Mouse (Mus musculus): ENCODE results near the gene Pir. TPM values are rescaled to one million over a fixed set of nuclear protein-coding genes. Genes with fewer than 3 reads are reported as not detected.

Gene Pir
- polyA plus RNA-seq (2015; fragmentation: Nextera tagmentation; extraction: Ambion mirVana) = 8.8 and 11.2 TPM in 2 replicates

DNA sequence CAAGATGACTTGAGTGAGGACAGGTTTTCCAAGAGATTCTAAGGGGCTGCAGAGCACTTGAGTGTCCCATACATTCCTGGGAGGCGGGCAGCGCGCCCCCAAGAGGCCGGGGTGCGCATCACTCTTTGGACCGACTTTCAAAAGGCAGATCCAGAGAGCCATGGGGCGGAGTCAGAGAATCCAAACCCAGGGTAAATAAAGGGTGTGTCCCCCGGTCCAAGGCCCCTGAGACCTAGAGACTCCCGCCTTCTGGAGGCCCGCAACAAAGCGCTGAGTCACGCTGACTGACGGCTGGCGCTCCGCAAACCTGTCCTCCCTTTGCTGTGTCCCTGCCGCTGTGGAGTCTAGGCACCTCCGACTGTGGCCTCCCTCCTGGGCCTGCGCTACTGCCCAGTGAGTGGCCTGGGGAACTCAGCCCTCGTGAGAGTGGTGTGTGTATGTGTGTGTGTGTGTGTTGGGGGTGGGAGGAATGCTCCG is at the start of gene Pir:
TSS of gene Pir (plus strand) at position 87 of the 477 bp plus-strand sequence.
- H3K4me2 ChIP-seq = peak within 1 kb of the TSS; percentile 53
- H3K4me3 ChIP-seq (replicated peaks) = peak within 1 kb of the TSS; percentile 35
- H3K27ac ChIP-seq = peak within 1 kb of the TSS; percentile 44; the same call in 1 of the 2 replicates
- 14% methylated on average over 20 of the region's 20 CpGs for WGBS
- no peaks in the 10 kb centered on the region for H3K36me3 ChIP-seq
- H3K9ac ChIP-seq = no peak within 1 kb of the TSS
- H3K27me3 ChIP-seq (replicated peaks) = no peaks in the 10 kb centered on the region
- H3K4me1 ChIP-seq = no peaks in the 10 kb centered on the region
- H3K9me3 ChIP-seq = no peaks in the 10 kb centered on the region
- ATAC-seq (ENCODE audit: insufficient read depth, low FRiP score, low read depth) = peak; percentile 98

GRCm38 (mm10) chrX:164221989-164222388 is 47.2 kb upstream of the Pir start:
- H3K9ac ChIP-seq = no peak overlapping the region
- no peak overlapping the region for H3K4me2 ChIP-seq
- no peaks in the 10 kb centered on the region for H3K36me3 ChIP-seq
- WGBS = 57% methylated on average over 2 of the region's 2 CpGs
- no peaks in the 10 kb centered on the region for H3K4me1 ChIP-seq
- no peaks in the 10 kb centered on the region for H3K9me3 ChIP-seq
- no peak overlapping the region for H3K27ac ChIP-seq
- no peak for ATAC-seq (ENCODE audit: insufficient read depth, low FRiP score, low read depth)
- no peak overlapping the region for H3K4me3 ChIP-seq (replicated peaks)
- no peaks in the 10 kb centered on the region for H3K27me3 ChIP-seq (replicated peaks)

DNA sequence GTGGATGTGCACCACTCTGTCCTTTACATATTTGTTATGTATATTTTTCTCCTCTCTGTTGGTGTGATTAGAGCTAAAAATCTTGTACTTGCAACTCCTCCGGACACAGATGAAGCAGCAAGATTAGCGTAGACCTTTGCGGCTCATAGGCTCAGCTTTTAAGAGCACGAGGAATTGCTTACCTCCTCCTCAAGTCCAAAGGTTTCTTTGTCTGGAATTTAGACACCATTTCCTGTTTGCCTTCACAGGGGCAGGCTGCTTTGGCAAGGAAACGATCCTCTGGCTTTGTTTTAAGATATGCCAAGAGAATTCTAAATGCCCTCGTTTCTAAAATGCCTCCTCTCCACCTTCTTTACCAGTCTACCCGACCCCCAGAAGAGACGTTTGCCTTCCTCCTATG is 35.8 kb upstream of the Pir start:
- Histone ChIP-seq H3K9me3 (no peaks in the 10 kb centered on the region), H3K4me2 (no peak overlapping the region), H3K4me1 (no peaks in the 10 kb centered on the region), H3K27ac (no peak overlapping the region), H3K9ac (no peak overlapping the region), H3K36me3 (no peaks in the 10 kb centered on the region), H3K27me3 (replicated peaks) (no peaks in the 10 kb centered on the region), H3K4me3 (replicated peaks) (no peak overlapping the region)
- no peak for ATAC-seq (ENCODE audit: insufficient read depth, low FRiP score, low read depth)
- 53% methylated on average over 8 of the region's 8 CpGs for WGBS

- 23% methylated on average over 5 of the region's 5 CpGs for WGBS
- H3K36me3 ChIP-seq = no peaks in the 10 kb centered on the region
Measured at GRCm38 (mm10) chrX:164245714-164246113, 23.5 kb upstream of the Pir start.

GRCm38 (mm10) chrX:164246722-164247121 is 22.4 kb upstream of the Pir start:
- Histone ChIP-seq H3K4me2 (no peak overlapping the region), H3K9me3 (no peaks in the 10 kb centered on the region), H3K27me3 (replicated peaks) (no peaks in the 10 kb centered on the region), H3K9ac (no peak overlapping the region), H3K4me1 (no peaks in the 10 kb centered on the region), H3K27ac (no peak overlapping the region), H3K4me3 (replicated peaks) (no peak overlapping the region), H3K36me3 (no peaks in the 10 kb centered on the region)
- no peak for ATAC-seq (ENCODE audit: insufficient read depth, low FRiP score, low read depth)
- 50% methylated on average over 2 of the region's 2 CpGs for WGBS

More at GRCm38 (mm10) chrX:164245714-164246113, 23.5 kb upstream of the Pir start:
- Histone ChIP-seq H3K9ac (no peak overlapping the region), H3K4me2 (no peak overlapping the region), H3K27me3 (replicated peaks) (no peaks in the 10 kb centered on the region), H3K4me1 (no peaks in the 10 kb centered on the region), H3K9me3 (no peaks in the 10 kb centered on the region), H3K4me3 (replicated peaks) (no peak overlapping the region), H3K27ac (no peak overlapping the region)
- no peak; the same call in 1 of the 2 replicates for ATAC-seq (ENCODE audit: insufficient read depth, low FRiP score, low read depth)

DNA sequence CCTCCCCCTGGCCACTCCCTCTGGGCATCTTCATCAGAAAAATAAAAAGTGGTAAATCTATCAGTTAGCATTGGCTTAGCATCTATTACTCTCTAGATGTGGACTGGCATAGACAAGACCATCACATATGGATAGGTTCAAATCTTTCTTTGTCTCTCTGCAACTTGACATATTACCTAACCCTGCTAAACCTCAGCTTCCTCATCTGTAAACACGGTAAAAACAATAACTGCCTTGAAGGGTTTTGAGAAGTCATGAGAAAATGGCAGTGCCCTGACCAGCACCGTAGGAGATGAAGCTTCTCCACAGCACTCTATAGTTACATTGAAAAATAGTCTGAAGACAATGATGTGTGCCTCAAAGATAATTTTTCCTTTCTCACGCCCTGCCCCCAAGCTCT is 12.6 kb upstream of the Pir start:
- Histone ChIP-seq H3K4me1 (no peaks in the 10 kb centered on the region), H3K4me2 (no peak overlapping the region), H3K9me3 (no peaks in the 10 kb centered on the region), H3K27me3 (replicated peaks) (no peaks in the 10 kb centered on the region), H3K36me3 (no peaks in the 10 kb centered on the region), H3K27ac (no peak overlapping the region), H3K4me3 (replicated peaks) (no peak overlapping the region), H3K9ac (no peak overlapping the region)
- WGBS = 72% methylated on average over 3 of the region's 3 CpGs
- ATAC-seq (ENCODE audit: insufficient read depth, low FRiP score, low read depth) = no peak

- Histone ChIP-seq H3K27ac (no peak within 1 kb of the TSS), H3K4me3 (replicated peaks) (no peak within 1 kb of the TSS), H3K9me3 (no peaks in the 10 kb centered on the region), H3K9ac (no peak within 1 kb of the TSS), H3K4me1 (no peaks in the 10 kb centered on the region), H3K27me3 (replicated peaks) (no peaks in the 10 kb centered on the region), H3K4me2 (no peak within 1 kb of the TSS), H3K36me3 (no peaks in the 10 kb centered on the region)
- WGBS = 62% methylated on average over 8 of the region's 8 CpGs
- no peak for ATAC-seq (ENCODE audit: insufficient read depth, low FRiP score, low read depth)
Measured at GRCm38 (mm10) chrX:164258057-164258456, 11.1 kb upstream of the Pir start, which contains the start of gene Bmx. Bmx (minus strand) TSS chrX:164258193.

DNA sequence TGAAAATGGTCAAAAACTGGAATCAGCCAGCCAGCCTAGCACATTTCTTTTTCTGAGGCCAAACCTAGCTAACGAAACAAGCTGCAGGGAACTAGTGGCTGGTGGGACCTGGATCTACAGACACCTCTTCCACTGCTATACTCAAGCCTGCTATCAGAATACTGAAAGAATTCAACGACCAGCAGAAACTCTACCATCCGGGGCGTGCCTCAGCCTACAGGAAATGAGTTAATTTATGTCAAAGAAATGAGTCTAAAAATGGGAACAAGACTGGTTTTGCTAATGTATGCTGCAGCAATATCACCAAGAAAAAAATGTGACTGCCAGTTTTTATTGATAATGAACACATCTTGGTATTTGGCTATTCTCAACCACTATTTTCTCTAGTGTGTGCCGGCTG is 10.5 kb upstream of the Pir start:
- Histone ChIP-seq H3K4me1 (no peaks in the 10 kb centered on the region), H3K36me3 (no peaks in the 10 kb centered on the region), H3K4me3 (replicated peaks) (no peak overlapping the region), H3K27ac (no peak overlapping the region), H3K27me3 (replicated peaks) (no peaks in the 10 kb centered on the region), H3K4me2 (no peak overlapping the region), H3K9me3 (no peaks in the 10 kb centered on the region), H3K9ac (no peak overlapping the region)
- WGBS = 80% methylated on average over 5 of the region's 5 CpGs
- ATAC-seq (ENCODE audit: insufficient read depth, low FRiP score, low read depth) = no peak

- H3K4me3 ChIP-seq (replicated peaks) = no peak overlapping the region
- 69% methylated on average over 2 of the region's 2 CpGs for WGBS
- no peak for ATAC-seq (ENCODE audit: insufficient read depth, low FRiP score, low read depth)
- no peaks in the 10 kb centered on the region for H3K27me3 ChIP-seq (replicated peaks)
- no peaks in the 10 kb centered on the region for H3K36me3 ChIP-seq
- H3K9me3 ChIP-seq = no peaks in the 10 kb centered on the region
- H3K9ac ChIP-seq = no peak overlapping the region
- no peak overlapping the region for H3K27ac ChIP-seq
- no peak overlapping the region for H3K4me2 ChIP-seq
- no peaks in the 10 kb centered on the region for H3K4me1 ChIP-seq
Measured at GRCm38 (mm10) chrX:164262286-164262685, 6.9 kb upstream of the Pir start.

DNA sequence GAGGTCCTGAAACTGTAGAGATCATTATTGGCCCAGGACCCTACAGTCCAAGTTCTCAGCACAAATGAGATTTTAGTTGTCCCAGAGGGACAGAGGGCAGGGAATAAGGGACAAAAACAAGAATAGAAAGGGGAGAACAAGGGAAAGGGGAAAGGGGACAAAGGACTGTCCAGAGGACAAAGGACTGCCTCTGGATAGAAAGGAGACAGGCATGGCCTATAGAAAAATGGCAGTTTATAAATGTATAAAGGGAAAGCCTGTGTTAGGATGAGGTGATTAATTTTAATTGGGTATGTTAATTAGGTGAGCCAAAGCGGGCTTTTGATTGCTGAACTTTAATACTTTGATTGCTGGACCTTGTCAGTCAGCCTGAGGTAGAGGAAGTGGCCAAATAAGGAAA is 4.3 kb upstream of the Pir start:
- H3K27me3 ChIP-seq (replicated peaks) = no peaks in the 10 kb centered on the region
- ATAC-seq (ENCODE audit: insufficient read depth, low FRiP score, low read depth) = no peak
- H3K4me3 ChIP-seq (replicated peaks) = no peak overlapping the region
- no peak overlapping the region for H3K4me2 ChIP-seq
- H3K4me1 ChIP-seq = no peaks in the 10 kb centered on the region
- no peaks in the 10 kb centered on the region for H3K9me3 ChIP-seq
- H3K9ac ChIP-seq = no peak overlapping the region
- 48% methylated on average over 1 of the region's 1 CpGs for WGBS
- no peak overlapping the region for H3K27ac ChIP-seq
- no peaks in the 10 kb centered on the region for H3K36me3 ChIP-seq

DNA sequence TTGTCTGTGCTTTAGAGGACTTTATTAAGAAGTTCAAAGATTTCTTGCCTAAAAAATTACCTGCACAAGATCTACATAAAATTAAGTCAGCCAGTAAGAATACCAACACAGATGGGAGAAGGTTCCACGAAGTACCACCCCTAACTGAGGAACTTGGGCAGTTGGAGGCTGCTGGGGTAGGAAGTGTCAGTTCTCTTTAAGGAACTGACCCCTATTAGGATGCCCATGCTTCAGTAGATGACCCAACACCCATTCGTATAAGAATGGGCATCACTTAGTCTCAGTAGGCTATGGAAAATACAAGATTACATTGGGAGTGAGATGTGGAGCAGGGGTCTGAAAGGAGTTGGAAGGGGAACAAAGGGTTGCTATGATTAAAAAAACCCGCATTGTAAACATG is 1.4 kb downstream of the Pir start:
- Histone ChIP-seq H3K27me3 (replicated peaks) (no peaks in the 10 kb centered on the region), H3K4me1 (no peaks in the 10 kb centered on the region), H3K4me2 (no peak overlapping the region), H3K4me3 (replicated peaks) (no peak overlapping the region), H3K9ac (no peak overlapping the region), H3K27ac (no peak overlapping the region), H3K9me3 (no peaks in the 10 kb centered on the region), H3K36me3 (no peaks in the 10 kb centered on the region)
- 90% methylated on average over 3 of the region's 3 CpGs for WGBS
- no peak for ATAC-seq (ENCODE audit: insufficient read depth, low FRiP score, low read depth)

GRCm38 (mm10) chrX:164275536-164275935 is 6.4 kb downstream of the Pir start:
- H3K27ac ChIP-seq = no peak overlapping the region
- no peaks in the 10 kb centered on the region for H3K36me3 ChIP-seq
- no peak for ATAC-seq (ENCODE audit: insufficient read depth, low FRiP score, low read depth)
- 45% methylated on average over 3 of the region's 3 CpGs for WGBS
- no peaks in the 10 kb centered on the region; the same call in 1 of the 2 replicates for H3K27me3 ChIP-seq (replicated peaks)
- no peak overlapping the region for H3K9ac ChIP-seq
- no peak overlapping the region for H3K4me3 ChIP-seq (replicated peaks)
- no peaks in the 10 kb centered on the region for H3K4me1 ChIP-seq
- no peaks in the 10 kb centered on the region for H3K9me3 ChIP-seq
- no peak overlapping the region for H3K4me2 ChIP-seq
